Mouse (Mus musculus) cerebellum, adult 2 months (tissue): ENCODE measurements around the gene Rhbdf2.

Source experiments
- CTCF ChIP-seq: fragments of 200-500 bp; IDR thresholded peaks from 2 replicates; pipeline ENCODE4 v1.5.1; 2011; ENCODE audit warnings: low read depth, mild to moderate bottlenecking, control low read depth, low read length, moderate library complexity, borderline replicate concordance; ENCODE audit not compliant: insufficient read depth
- POLR2A ChIP-seq: fragments of 200-500 bp; IDR thresholded peaks from 2 replicates; pipeline ENCODE4 v1.6.1; 2011; ENCODE audit warnings: low read length, control low read depth, borderline replicate concordance; ENCODE audit not compliant: insufficient read depth

- no peak for TF ChIP-seq POLR2A
- TF ChIP-seq CTCF, result no peak
These were observed 46.0 kb downstream of the Rhbdf2 start for GRCm38 (mm10) chr11:116580711-116581375.
